Mouse (Mus musculus) G1E-ER4 (cell line): ENCODE measurements around the gene Dtx2. TPM values are rescaled to one million over a fixed set of nuclear protein-coding genes. Genes with fewer than 3 reads are reported as not detected.

Experiments
- GATA1 ChIP-seq: IDR thresholded peaks from one replicate; pipeline ENCODE4 v1.8.0; 2012; ENCODE audit warnings: low read length, inconsistent platforms
- polyA plus RNA-seq: library from polyadenylated mRNA; stranded (reverse); fragments of >175 nt; gene quantifications from 2 replicates; pipeline ENCODE4 v1.2.3, GENCODE M21; 2012

Gene Dtx2
- polyA plus RNA-seq, 1 experiment = 25.4 TPM

DNA sequence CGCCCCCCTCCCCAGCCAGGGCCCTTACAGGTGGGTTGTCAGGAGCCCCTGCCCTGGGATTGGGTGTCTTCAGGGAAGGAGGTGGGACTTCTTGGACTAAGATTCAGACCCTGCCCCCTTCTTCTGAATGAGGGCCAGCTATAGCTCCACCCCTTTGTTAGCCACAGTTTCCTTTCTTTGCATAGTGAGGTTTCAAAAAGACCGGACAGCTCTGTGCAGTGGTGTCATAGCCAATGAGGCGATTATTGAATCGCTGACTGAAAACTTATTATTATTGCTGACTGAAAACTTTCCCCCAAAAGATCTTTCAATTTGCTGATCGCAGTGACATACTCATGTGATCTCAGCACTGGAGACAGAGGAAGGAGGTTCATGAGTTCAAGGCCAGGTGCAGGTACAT is 45.6 kb downstream of the Dtx2 start:
- no peak for TF ChIP-seq GATA1

DNA sequence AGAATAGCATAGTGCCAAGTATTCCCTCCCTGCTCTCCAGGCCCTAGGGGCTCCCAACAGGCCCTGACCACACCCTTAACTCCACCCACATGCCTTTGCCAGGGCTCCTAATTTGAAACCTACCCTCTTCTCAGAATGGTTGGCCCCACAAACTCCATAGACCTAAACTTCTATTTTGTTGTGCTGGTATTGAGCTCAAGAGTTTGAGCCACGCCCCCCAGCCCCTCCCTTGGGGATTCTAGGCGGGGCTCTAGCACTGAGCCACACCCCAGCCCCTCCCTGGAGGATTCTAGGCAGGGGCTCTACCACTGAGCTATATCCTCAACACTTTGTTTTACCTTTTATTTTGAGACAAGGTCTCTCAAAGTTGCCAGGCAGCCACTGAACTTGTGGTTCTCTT is 46.7 kb downstream of the Dtx2 start:
- TF ChIP-seq GATA1 = no peak

DNA sequence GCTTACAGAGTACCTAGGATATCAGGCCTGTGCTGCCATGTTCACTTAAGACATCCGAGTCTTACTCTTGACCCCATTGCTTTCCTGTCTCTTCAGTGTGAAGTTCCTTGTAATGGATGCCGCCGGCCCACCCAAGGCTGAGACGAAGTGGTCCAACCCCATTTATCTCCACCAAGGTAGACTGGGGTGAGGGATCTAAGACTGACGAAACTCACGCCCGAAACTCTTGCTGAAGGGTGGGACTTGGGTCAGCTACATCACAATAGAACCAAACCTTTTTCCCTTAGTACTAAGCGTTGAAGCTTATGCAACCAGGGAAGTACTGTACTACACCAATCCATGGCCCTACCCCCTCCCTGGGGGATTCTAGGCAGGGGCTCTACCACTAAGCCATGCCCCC is 47.1 kb downstream of the Dtx2 start:
- no peak for TF ChIP-seq GATA1

DNA sequence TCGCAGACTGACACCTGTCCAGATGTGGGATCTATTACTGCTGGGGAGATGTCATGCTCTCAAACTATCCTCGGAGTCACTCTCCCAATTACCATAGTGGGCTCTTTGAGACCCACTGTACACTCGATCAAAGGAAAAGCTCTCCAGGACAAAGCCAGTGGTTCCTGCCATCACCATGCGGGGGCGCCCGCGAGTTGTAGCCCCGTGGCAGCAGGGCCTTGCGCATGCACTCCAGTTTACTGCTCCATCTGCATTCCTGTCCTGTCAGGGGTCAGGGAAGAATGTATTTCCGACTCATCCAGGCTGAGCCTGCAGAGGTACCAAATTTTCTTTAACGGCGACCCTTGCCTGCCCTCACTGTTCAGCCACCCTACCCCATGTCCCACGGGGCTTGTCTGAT is 50.3 kb downstream of the Dtx2 start:
- TF ChIP-seq GATA1 = no peak

DNA sequence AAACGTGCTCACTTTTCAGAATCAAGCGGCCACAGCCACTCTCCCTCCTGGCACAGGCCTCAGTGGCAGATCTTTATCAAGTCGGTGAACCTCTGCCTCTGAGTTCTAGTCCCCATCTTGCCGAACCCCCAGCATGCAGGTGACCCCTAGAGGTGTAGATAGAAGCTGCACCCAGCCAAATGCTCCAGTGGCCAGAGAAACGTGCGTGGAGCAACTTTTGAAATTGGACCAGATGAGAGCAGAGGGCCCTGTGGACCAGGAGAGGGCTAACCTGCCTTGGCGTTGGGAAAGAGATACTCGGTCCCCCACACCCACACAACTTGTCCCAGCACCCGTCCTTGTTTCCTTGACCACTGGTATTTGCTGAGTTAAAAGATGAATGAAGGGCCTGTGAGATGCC is 50.8 kb downstream of the Dtx2 start:
- no peak for TF ChIP-seq GATA1

DNA sequence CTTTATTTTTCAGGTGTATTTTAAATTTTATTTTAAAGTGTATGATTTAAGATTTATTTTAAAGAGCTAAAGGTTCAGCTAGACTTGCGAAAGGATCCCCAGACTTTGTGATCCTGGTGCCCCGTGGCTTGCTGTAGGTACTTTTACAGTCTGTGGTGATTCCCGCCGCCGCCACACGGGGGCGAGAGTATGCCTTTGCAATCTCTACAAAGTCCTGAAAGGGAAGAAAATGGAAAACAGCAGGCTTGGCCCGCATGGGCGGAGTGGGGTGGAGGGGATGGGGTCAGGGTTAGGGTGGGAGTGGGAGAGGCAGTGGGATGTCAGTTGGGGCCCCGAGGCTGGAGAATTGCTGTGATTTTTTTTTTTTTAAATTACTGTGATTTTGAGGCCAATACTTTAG is 51.4 kb downstream of the Dtx2 start:
- TF ChIP-seq GATA1 = no peak

DNA sequence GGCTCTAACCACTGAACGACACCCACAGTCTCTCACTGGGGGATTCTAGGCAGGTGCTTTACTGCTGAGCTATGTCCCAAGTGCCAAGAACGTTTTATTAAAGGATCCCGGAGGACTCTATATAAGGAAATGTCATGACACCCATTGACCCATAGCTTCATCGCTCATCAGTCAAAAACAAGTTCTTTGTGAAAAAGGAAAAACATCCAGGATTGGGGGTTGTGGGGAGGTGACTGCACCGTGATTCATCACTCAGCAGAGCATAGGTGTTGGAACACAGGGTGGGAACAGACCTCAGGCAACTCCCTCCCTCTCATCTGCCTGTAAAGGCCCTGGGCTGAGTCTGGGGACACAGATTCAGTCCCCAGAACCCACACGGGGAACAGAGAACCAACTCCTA is 55.3 kb downstream of the Dtx2 start:
- no peak for TF ChIP-seq GATA1

DNA sequence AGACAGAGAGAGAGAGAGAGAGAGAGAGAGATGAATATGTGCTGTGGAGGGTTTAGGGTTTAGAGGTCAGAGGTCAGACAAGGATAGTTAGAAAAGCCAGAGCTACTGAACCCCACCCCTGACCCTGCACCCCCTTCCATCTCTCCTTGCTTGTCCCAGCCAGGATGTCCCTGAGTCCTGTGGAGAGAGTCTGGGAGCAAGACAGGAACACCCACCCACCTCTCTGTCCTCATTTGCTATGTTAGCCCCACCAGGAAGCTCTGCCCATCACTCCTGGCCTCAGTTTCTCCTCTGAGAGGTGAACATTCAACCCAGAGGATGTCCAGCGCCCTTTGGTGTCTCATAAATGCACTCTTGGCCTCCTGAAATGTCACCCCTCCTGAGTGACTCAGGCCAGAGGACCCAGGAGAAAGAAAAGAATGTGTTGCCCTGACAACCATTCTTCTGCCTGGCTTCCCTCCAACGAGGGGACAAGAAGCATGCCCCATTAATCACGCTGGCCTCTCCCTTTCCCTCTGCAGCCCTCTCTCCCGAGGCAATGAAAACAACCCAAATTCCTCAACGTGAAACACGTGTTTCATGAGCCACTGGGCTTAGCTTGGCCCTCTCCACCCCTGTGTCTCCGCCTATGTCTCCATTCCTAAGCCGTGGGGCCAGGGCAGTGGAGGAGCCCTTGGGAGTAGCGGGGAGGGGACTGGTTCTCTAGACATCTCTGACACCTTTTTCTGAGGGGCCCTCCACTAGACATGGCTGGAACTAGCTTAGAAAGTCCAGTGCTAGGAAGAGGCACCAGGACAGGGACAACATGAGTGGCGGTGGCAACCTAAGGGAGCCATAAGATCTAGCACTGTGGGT is 56.9 kb downstream of the Dtx2 start:
- TF ChIP-seq GATA1 = no peak

DNA sequence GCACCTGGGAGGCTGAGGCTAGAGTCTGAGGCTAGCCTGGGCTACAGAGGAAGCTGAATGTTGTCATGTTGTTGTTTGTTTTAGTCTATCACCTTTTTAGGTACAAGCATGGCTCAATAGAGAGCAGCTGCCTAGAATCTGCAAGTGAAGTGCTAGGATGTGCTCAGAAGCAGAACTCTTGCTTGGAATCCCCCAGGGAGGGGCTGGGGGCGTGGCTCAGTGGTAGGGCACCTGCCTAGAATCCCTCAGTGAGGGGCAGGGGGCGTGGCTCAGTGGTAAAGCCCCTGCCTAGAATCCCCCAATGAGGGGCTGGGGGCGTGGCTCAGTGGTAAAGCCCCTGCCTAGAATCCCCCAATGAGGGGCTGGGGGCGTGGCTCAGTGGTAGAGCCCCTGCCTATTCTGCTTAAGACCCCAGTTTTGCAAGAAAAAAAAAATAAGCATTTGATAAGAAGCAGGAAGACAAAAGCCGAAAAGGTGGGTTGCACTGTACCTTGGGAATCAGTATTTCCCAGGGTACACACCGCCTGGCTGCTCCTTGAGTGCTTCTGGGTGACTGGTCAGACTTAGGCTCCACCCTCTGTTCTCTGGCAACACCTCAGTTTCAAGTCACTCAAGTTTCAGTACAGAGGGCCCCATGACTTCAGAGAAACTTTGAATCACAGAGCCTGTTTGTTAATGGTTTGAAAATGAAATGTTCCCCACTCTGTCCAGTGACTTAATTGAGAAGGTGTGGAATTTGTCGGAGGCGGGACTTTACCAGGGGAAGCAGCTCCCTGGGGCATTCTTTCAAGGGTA is 58.5 kb downstream of the Dtx2 start:
- no peak for TF ChIP-seq GATA1

DNA sequence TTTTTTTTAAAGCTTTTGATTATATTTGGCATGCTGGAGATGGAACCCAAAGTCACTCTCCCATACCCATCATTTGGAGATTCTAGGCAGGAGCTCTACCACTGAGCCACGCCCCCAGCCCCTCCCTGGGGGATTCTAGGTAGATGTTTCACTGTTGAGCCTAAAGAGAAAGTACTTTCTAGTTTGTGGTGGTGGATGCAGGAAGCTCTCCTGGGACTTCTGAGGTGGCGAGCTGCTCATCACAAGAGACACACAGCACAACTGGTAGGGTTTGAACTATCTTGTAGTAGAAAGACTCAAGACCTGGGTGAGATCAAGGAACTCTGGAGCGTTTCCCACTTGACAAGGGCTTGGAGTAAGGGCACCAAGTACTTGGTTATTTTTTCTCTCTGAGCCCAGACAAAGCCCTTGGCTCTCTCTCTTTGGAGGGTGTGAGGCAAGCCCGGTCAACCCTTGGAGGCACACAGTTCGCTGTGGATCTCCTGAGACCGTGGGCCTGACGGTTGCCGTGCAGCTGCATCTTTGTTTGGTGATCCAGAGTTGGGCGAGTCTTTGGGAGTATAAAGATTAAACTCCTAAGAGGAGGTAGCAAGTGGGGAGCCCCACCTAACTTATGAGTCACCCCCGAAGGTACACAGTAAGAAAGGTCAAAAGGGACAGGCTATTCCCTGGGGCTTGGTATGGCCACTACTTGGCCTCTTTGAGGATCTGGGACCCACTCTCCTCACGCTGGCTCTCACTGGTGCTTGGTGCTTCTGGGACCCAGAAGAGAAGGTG is 59.9 kb downstream of the Dtx2 start, which contains the start of gene Upk3bl:
Gene Upk3bl, plus strand, starts transcription at position 192 of the 777 bp plus-strand sequence.
- TF ChIP-seq GATA1 = no peak

DNA sequence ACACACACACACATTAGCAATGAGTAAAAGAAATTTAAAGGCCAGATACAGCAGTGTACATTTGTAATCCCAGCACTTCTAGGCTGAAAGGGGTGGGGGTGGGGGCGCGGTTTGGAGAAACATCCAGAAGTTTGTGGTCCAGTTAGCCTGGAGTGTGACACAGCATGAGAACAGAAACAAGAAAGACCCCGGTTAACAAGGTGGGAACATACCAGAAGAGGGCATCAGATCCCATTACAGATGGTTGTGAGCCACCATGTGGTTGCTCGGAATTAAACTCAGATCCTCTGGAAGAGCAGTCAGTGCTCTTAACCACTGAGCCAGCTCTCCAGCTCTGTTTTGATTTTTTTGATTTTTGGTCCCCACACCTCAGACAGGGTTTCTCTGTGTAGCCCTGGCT is 61.5 kb downstream of the Dtx2 start:
- TF ChIP-seq GATA1 = no peak

DNA sequence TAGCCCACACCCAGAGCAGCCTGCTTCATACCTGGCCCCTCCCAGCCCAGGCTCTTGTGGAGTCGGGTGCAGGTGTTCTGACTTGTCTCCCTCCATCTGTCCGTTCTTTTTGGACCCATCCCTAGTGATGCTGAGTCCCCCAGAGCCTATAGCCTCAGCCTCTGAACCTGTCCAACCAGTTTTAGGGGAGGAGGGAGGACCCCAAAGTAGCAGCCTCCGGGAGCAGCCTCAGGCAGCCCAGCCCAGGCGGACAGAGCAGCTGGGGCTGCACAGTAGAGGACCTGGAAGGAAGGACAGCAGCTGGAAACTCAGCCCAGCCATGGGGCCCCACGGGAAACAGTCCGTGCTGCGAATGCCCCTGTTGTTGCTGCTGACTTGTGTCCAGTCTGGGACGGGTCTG is 62.5 kb downstream of the Dtx2 start:
- no peak for TF ChIP-seq GATA1

DNA sequence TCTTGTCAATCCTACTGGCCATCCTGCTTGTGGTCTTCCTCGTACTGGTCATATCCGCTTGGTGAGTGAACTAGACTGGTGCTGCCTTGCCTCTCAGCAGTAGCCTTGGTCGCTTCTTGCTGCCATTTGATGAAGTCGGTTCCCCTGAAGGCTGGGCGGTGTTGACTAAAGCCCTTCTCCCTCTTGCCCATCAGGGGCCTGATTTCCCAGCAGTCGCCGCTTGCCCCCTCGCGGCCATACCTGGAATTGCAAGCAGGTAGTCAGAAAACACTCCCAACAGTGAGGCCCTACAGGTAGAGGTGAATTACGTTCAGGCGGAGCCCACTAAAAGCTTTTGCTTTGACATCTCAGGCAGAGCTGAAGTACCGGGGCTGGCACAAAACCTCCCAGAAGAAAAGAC is 67.0 kb downstream of the Dtx2 start:
- TF ChIP-seq GATA1 = no peak

DNA sequence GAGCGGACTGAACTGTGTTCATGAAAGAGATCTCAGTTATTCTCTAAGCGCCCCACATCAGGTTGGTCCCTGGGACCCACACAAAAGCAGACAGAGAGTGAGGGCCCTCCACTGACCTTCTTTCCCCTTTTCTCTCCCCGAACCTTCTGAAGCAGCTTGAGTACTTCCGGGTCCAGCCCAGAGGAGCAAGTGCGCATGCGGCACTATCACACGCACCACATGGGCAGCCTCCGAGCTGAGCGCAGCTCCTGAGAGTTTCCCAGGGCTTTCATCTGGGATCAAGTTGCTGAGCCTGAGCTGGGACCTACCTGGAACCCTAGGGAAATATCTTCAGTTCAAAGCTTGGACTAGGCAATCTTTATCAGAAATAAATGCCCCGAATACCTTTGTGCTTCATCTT is 69.3 kb downstream of the Dtx2 start:
- no peak for TF ChIP-seq GATA1

DNA sequence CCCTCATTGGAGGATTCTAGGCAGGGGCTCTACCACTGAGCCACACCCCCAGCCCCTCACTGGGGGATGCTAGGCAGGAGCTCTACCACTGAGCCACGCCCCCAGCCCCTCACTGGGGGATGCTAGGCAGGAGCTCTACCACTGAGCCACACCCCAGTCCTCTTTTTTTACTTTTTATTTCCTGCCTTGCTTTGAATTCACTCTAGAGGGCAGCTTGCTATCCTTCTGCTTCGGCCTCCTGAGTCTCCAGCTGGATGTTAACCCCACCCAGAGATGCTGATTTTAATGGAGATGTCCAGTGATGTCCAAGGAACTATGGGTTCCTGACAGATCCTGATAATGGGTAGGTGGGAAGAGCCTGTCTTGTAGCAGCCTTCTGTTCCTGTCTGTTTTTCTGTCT is 74.8 kb downstream of the Dtx2 start:
- TF ChIP-seq GATA1 = no peak

DNA sequence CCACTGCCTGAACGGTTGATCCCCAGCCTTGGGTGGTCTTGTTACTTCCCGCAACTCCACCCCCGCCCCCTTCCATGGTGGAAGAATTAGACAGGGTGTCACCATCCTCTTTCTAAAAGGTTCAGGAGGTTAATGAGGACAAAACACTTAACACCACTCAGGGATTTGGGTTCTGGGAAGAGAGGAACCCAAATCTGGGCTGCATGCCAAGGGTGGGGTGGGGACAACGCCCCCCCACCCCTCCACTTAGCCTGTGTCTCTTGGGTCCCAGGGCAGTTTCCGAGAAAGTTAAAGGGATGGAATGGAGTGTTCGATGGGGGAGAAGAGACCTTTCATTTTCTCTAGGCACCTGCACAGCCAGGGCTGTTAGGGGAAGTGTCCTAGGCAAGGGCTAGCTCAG is 78.5 kb downstream of the Dtx2 start:
- no peak for TF ChIP-seq GATA1
